Mouse (Mus musculus): ENCODE results near the gene Slc30a2.

GRCm38 (mm10) chr4:134349829-134350228, 6.8 kb downstream of the Slc30a2 start:
- no peak for TF ChIP-seq POLR2A (IDR thresholded peaks at IDR 0.05; ENCODE audit: borderline replicate concordance, insufficient read depth, low read length)
- TF ChIP-seq CTCF (IDR thresholded peaks at IDR 0.05; ENCODE audit: borderline replicate concordance, insufficient read depth, low read depth, low read length): no peak

Measured in cerebellum, adult 2 months (tissue).